Mouse (Mus musculus): ENCODE results near the gene Obsl1. TPM values are rescaled to one million over a fixed set of nuclear protein-coding genes. Genes with fewer than 3 reads are reported as not detected.

The Obsl1 gene
- total RNA-seq, 2 experiments from 2014 or later: 26.6 to 29.6 TPM

DNA sequence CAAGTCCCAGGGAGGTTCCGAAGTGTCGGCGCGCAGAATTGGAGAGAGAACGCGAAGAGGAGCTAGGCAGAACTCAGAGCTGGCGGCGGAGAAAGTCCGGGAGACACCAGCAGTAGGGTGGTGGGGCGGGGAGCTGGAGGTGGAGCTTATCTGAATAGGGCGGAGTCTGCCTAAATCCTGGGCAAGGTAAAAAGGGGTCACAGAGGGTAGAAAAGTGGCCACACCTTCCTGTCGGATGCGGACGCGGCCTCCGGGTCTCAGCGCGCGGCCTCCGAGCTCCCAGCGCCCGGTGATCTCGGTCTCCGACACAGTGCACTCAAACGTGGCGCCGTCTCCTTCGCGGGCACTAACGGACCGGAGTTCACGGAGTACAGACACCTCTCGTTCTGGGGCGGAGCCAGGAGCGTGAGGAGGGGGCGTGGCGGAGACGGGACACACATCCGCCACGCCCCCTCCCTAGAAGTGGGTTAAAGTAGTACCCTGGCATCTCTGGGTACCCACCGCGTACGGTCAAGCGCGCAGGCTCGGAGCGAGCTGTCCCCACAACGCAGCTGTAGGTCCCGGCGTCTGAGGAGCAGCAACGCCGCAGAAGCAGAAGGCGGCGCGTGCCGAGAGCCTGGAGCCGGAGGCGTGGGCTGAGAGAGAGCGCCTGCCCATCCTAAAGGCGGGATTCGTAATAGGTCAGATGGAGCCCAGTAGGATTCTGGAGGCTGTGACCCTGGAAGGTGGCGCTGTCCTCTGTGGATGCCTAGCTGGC lies 18.7 kb downstream of the Obsl1 start:
- peak; percentile 61 to 62 for DNase-seq (ENCODE audit: low spot score in 2 of 2)

GRCm38 (mm10) chr1:75487040-75487404 lies 19.2 kb downstream of the Obsl1 start:
- DNase-seq (ENCODE audit: low spot score in 2 of 2): no peak

DNA sequence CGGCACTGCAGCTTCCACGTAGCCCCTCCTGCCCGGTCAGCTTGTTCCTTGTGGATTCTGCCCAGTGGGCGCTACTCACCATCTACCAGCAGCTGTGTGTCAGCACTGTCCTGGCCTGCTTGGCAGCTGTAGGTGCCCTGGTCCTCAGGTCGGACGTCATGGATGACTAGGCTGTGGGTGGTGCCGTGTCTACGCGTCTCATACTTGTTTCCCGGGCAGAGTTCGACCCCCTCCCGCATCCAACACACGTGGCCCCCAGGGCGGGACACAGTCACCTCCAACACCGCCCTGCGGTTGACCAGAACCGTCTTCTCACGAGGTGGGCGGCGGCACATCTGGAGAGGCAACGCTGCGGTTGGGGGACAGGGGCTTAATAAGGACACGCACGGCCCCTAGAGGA lies 19.7 kb downstream of the Obsl1 start:
- peak in 1 of 2 experiments; percentile 36 for DNase-seq (ENCODE audit: low spot score in 2 of 2)

DNA sequence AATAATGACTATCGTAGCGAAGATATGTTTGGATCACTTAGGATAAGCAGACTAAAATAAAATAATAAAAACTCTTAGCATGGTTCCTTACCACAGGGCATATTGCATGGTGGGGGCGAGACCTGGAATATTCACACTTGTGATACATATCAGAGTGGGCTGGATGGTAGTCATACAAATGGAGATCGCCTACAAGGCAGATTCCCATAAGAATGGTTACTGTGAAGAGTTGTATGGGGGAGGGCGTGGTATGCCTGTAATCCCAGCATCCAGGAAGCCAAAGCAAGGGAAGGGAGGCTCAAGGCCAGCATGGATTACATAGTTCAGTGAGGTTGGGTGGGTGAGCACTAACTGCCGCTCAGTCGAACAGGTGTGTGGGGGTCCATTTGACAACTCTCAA lies 25.5 kb downstream of the Obsl1 start:
- peak in 1 of 2 experiments; percentile 39 for DNase-seq (ENCODE audit: low spot score in 2 of 2)

DNA sequence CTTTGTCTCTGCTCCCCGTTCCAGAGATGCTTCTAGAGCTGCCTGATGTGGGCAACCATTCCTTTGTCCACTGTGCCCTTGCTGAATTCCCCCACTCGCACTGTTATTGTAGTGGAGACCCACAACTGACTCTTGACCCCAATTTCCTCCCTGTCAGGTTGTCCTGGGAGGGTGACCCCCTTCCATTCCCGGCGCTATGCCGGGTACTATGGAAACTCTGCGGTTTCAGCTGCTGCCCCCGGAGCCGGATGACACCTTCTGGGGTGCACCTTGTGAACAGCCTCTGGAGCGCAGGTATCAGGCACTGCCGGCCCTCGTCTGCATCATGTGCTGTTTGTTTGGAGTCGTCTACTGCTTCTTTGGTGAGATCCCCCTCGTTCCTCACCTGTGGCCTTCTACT lies 26.2 kb downstream of the Obsl1 start:
- DNase-seq (ENCODE audit: low spot score in 2 of 2): no peak

GRCm38 (mm10) chr1:75479635-75479989 lies 26.6 kb downstream of the Obsl1 start:
- no peak for DNase-seq (ENCODE audit: low spot score in 2 of 2)

DNA sequence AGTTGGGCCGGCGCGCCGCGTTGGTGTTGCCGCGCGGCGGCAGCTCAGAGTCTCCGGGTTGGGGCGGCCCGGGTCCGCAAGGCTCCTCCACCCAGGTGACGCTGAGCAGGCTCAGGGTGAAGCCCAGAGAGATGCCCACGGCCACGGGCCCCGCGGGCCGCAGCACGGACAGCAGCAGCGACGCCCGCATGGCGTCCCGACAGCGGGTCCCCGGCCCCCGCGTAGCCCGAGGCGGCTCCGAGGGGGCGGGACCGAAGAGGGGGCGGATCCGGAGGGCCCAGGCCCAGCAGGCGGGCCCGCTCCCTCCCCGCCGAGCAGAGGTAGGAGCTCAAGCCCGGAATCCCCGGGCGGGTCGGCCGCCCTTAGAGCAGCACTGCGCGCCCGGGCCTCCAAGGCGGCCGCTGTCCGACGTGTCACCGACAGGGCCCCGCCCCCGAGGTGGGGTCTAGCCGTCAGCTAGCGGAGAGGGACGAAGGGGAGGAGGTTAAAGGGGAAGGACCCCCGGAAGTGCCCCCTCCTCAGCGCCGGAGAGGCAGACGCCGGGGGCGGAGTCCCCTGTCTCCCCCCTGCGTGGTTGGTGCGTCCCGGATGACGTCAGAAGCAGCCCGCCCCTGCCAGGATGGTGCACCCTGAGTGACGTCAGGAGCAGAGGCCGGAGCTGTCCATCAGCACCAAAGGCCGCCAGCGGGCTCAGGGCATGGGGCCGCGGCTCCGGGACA lies 27.2 kb downstream of the Obsl1 start, which contains the start of the genes Chpf and Tmem198:
Gene Chpf, minus strand, starts transcription at position 392 of the 719 bp plus-strand sequence.
Gene Tmem198, plus strand, starts transcription at position 617 of the 719 bp plus-strand sequence.
- peak; percentile 97 for DNase-seq (ENCODE audit: low spot score in 2 of 2)

DNA sequence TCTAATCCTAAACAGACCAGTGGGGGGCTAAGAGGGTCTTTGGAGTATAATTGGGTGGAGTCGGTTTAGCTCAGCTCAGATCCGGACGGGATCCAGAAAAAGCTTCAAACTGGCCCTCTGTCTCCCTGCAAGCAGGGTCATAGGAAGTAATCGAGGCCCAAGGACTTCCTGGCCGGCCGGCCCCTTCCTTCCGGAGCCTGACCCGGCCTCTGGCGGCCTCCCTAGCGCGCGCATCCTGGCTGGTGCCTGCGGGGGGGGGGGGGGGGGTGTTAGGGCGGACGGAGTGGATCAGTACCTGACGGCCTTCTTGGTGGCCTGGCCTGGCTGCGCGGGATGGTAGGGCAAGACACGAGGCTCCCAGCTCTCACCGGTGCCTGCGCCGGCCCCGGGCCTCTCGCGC lies 27.8 kb downstream of the Obsl1 start:
- no peak for DNase-seq (ENCODE audit: low spot score in 2 of 2)

DNA sequence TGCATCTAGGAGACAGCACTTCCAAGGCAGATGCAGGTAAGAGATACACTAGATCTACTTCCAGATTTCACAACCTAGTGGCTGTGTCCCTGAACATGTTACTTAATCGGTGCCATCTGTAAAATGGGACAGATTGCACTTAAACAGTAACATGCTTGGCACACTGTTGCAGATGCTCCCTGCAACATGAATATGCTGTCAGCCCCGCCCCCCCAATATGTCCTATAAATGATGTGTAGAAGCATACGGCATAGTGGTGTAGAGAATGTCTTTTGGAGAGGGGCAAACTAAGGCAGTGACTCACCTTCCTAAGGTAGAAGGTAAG lies 28.3 kb downstream of the Obsl1 start:
- no peak for DNase-seq (ENCODE audit: low spot score in 2 of 2)

DNA sequence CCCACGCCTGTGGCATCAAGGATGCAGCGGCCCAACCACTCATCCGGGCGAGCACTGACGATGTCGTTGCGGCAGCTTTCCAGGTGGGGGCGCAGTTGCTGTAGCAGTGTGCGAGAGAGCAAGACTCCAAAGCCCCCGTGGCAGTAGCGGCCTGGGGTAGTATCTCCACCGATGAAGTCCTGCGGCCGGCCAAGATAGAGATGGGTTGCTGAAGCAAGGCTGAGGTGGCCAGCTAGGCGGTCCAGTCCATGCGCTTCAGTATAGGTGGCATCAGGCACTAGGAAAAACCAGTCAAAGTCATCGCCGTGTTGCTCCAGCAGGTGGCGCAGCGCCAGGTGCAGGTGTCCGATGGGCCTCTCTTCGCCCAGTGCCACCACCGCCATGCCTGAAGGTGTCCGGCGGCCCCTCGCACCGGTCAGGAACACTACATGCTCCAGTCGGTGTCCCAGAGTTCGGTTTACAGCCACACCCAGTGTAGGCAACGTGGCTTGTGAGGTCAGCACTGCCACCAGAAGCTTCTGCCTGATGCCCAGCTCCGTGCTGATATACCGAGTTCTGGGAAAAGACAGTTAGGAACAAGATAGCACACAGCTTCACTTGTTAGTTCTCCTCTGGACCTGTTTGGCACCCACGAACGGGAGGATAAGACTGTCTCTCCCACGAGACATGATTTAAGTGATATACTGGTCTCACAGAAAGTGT lies 28.8 kb downstream of the Obsl1 start:
- peak; percentile 88 for DNase-seq (ENCODE audit: low spot score in 2 of 2)

- no peak for DNase-seq (ENCODE audit: low spot score in 2 of 2)
Measured at GRCm38 (mm10) chr1:75476441-75476840, 29.8 kb downstream of the Obsl1 start.

- no peak for DNase-seq (ENCODE audit: low spot score in 2 of 2)
Measured at GRCm38 (mm10) chr1:75469287-75469825, 36.9 kb downstream of the Obsl1 start.

DNA sequence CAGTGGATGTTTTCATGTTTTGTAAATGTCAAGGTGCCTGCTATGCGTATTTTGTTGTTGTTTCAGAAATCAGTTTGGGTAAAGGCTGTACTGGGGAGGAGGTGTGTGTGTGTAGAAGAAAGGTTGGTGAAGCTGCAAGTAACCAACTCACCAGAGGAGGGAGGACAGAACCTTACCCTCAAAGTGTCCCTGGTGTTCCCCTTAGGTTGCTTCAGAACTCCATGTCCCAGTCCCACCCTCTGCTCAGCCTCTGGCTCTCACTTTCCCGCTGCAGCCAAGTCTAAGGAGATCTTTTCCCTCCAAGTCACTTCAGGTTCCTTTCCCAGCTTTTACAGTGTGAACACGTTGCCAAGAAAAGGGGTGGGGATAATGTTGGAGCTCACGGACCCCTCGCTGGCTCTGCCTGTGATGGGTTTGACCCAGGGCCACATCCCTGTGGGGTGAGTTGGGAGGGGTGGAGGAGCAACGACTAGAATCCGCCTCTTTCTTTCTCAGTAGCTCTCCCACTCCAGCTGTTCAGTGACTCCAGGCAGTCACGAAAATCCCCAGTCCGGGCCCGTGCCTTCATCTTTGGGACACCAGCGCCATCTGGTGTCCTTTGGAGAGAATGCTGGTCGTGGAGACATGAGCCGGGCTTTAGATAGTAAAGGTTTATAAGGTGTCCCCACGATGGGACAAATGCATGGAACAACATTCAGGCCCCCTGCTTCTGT lies 38.9 kb downstream of the Obsl1 start:
- peak; percentile 83 to 84 for DNase-seq (ENCODE audit: low spot score in 2 of 2)

DNA sequence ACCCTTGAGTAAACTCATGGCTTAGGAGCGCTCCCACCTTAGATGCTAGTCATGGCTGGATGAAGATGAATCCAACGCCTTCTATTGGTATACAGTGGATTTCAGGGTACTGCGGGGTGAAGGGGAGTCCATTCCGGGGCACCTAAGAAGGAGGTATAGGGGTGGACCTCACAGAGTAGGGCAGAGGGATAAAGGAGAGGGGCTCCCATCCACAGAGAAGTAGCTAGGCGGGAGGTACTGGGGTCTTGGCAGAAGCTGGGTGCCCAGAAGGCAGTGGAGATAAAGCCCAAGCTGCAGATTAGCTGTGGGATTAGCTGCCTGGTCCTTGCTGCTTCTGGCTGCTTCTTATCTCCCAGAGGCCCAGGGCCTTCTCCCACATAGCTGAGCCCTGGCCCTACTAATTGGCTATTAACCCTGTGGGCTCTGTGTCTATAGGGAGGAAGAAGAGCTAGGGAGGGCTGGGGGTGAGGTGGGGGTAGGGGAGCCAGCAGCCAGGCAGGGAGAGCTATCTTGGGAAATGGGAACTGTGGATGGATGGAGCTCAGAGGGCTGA lies 42.5 kb downstream of the Obsl1 start:
- DNase-seq (ENCODE audit: low spot score in 2 of 2): no peak

- DNase-seq (ENCODE audit: low spot score in 2 of 2): no peak
Measured at GRCm38 (mm10) chr1:75462636-75463035, 43.6 kb downstream of the Obsl1 start.

DNA sequence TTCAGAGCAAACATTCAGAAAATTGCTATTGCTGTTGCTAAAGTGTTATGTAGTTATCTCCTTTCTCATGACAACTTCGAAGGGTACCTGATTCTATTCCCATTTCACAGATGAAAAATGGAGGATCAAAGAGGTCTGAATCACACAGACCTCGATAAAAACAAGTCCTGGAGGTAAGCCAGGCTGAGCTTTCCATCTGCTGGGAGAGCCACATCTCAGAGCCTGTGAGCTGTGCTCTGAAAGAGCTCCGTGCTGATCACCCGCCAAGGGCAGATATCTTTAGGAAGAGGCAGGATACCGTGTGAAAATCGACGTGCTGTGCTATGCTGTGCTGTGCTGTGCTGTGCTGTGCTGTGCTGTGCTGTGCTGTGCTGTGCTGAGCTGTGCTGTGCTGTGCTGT lies 46.0 kb downstream of the Obsl1 start:
- DNase-seq (ENCODE audit: low spot score in 2 of 2): no peak

DNA sequence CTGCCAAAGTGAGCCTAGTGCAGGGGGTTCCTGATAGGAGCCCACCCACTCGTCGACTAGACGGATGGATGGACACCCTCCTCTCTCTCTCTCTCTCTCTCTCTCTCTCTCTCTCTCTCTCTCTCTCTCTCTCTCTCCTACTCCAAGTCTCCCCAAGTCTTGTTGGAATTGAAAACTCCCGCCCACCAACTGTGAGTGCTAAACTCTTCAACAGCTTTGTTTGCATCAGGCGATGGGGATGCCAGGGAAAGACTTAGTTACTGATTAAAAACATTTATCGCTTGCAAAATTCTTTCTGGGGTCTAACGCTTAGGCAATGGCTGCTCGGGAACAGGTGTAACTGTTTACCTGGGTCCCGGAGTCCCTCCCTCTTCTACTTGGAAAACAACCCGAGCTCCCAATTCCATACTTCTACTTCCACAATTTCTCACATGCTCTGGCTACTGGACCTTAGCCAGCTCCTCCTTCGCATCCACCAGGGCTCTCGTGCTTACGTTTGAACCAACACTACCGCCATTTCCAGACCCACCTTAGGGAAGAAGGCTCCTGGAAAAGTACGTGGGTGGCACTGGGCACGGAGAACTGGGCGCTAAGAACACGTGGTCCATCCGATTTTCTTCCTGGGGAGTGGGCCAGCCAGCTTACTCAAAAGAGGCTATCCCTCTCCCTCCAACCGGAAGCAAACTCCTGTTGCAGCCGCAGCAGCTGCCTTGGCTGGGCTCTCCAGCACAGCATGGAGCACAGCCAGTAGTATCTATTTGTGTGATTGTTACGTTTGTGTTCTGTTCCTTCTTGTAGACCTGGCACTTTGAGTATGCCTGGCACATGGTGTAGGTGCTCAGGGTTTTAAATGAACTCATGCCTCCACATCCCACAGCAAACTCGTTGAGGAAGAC lies 47.2 kb downstream of the Obsl1 start:
- peak; percentile 64 to 75 for DNase-seq (ENCODE audit: low spot score in 2 of 2)

GRCm38 (mm10) chr1:75458025-75458788 lies 48.0 kb downstream of the Obsl1 start:
- peak; percentile 50 to 76 for DNase-seq (ENCODE audit: low spot score in 2 of 2)

GRCm38 (mm10) chr1:75457710-75458024 lies 48.6 kb downstream of the Obsl1 start:
- no peak for DNase-seq (ENCODE audit: low spot score in 2 of 2)
